Mouse (Mus musculus) heart, embryonic 10.5 days (tissue): ENCODE results near the gene Pip5kl1. TPM values are rescaled to one million over a fixed set of nuclear protein-coding genes. Genes with fewer than 3 reads are reported as not detected.

Experiments used
- DNase-seq: peaks from one replicate; pipeline ENCODE4 v3.0.0-alpha.2; 2017; ENCODE audit warnings: low spot score
- H3K27ac ChIP-seq: fragments of 300-500 bp; sonication (generic); 2 replicates; pipeline ENCODE4 v1.5.1; 2016; ENCODE audit warnings: mild to moderate bottlenecking
- H3K27me3 ChIP-seq: fragments of 300-500 bp; sonication (generic); 2 replicates; pipeline ENCODE4 v1.6.1; 2016; ENCODE audit warnings: mild to moderate bottlenecking; ENCODE audit not compliant: poor library complexity, insufficient read depth, severe bottlenecking
- H3K36me3 ChIP-seq: fragments of 300-500 bp; sonication (generic); 2 replicates; pipeline ENCODE4 v1.6.1; 2016; ENCODE audit warnings: mild to moderate bottlenecking, moderate library complexity
- H3K4me1 ChIP-seq: fragments of 300-500 bp; sonication (generic); 2 replicates; pipeline ENCODE4 v1.6.1; 2016; ENCODE audit warnings: mild to moderate bottlenecking
- H3K4me3 ChIP-seq: fragments of 300-500 bp; sonication (generic); 2 replicates; pipeline ENCODE4 v1.5.1; 2016; ENCODE audit warnings: mild to moderate bottlenecking, moderate library complexity
- H3K9me3 ChIP-seq: fragments of 300-500 bp; sonication (generic); 2 replicates; pipeline ENCODE4 v1.6.1; 2016; ENCODE audit warnings: mild to moderate bottlenecking, moderate library complexity
- WGBS: fragments of 180-500 bp; shearing (Covaris S2); methylation state at CpG from one replicate; pipeline ENCODE4 v1.1.7; 2016; 5-methylcytosine and 5-hydroxymethylcytosine counted together
- polyA plus RNA-seq: library from polyadenylated mRNA; unstranded; fragments of >200 nt; fragmentation: Nextera tagmentation; extraction: Ambion mirVana; gene quantifications from 2 replicates; pipeline ENCODE4 v1.2.1, GENCODE M21; 2016

Gene Pip5kl1
- polyA plus RNA-seq, 1 experiment from 2014 or later = 1.1 TPM

- Histone ChIP-seq H3K27ac (peak overlapping the region; percentile 89), H3K36me3 (0 out of 2 replicates have a peak, but pooled peaks cover 2% of the 10 kb centered on the region), H3K27me3 (no peaks in the 10 kb centered on the region), H3K4me1 (peaks cover 68% of the 10 kb centered on the region), H3K4me3 (peak overlapping the region; percentile 88), H3K9me3 (no peaks in the 10 kb centered on the region)
- 80% methylated on average over 5 of the region's 5 CpGs for WGBS
- DNase-seq = no peak
Measured at GRCm38 (mm10) chr2:32537941-32538340, 36.7 kb upstream of the Pip5kl1 start.

GRCm38 (mm10) chr2:32538461-32538860 is 36.1 kb upstream of the Pip5kl1 start:
- Histone ChIP-seq H3K36me3 (0 out of 2 replicates have a peak, but pooled peaks cover 2% of the 10 kb centered on the region), H3K9me3 (no peaks in the 10 kb centered on the region), H3K4me1 (peaks cover 64% of the 10 kb centered on the region), H3K27ac (peak overlapping the region; percentile 89; the same call in 1 of the 2 replicates), H3K4me3 (no peak overlapping the region), H3K27me3 (no peaks in the 10 kb centered on the region)
- WGBS = 67% methylated on average over 4 of the region's 4 CpGs
- DNase-seq = no peak

- peaks cover 55% of the 10 kb centered on the region for H3K4me1 ChIP-seq
- WGBS = 76% methylated on average over 14 of the region's 14 CpGs
- H3K4me3 ChIP-seq = no peak overlapping the region
- H3K9me3 ChIP-seq = no peaks in the 10 kb centered on the region
- peak overlapping the region; percentile 31; the same call in 1 of the 2 replicates for H3K27ac ChIP-seq
- no peaks in the 10 kb centered on the region for H3K27me3 ChIP-seq
- 0 out of 2 replicates have a peak, but pooled peaks cover 2% of the 10 kb centered on the region for H3K36me3 ChIP-seq
- no peak for DNase-seq
Measured at GRCm38 (mm10) chr2:32539452-32539981, 35.1 kb upstream of the Pip5kl1 start.

GRCm38 (mm10) chr2:32541333-32541908 is 33.2 kb upstream of the Pip5kl1 start:
- WGBS = 95% methylated on average over 2 of the region's 2 CpGs
- Histone ChIP-seq H3K27ac (no peak overlapping the region), H3K36me3 (0 out of 2 replicates have a peak, but pooled peaks cover 5% of the 10 kb centered on the region), H3K9me3 (no peaks in the 10 kb centered on the region), H3K4me1 (peaks cover 48% of the 10 kb centered on the region), H3K4me3 (no peak overlapping the region), H3K27me3 (no peaks in the 10 kb centered on the region)
- DNase-seq = no peak

GRCm38 (mm10) chr2:32541986-32542573 is 32.5 kb upstream of the Pip5kl1 start:
- no peak for DNase-seq
- peaks cover 45% of the 10 kb centered on the region for H3K4me1 ChIP-seq
- no peak overlapping the region for H3K4me3 ChIP-seq
- H3K27ac ChIP-seq = no peak overlapping the region
- no peaks in the 10 kb centered on the region for H3K9me3 ChIP-seq
- H3K27me3 ChIP-seq = no peaks in the 10 kb centered on the region
- 84% methylated on average over 4 of the region's 4 CpGs for WGBS
- H3K36me3 ChIP-seq = 0 out of 2 replicates have a peak, but pooled peaks cover 5% of the 10 kb centered on the region

- no peak for DNase-seq
- no peaks in the 10 kb centered on the region for H3K27me3 ChIP-seq
- no peaks in the 10 kb centered on the region for H3K9me3 ChIP-seq
- peaks cover 45% of the 10 kb centered on the region for H3K4me1 ChIP-seq
- 0 out of 2 replicates have a peak, but pooled peaks cover 5% of the 10 kb centered on the region for H3K36me3 ChIP-seq
- no peak overlapping the region for H3K27ac ChIP-seq
- WGBS = 82% methylated on average over 3 of the region's 3 CpGs
- no peak overlapping the region for H3K4me3 ChIP-seq
Measured at GRCm38 (mm10) chr2:32543031-32543449, 31.6 kb upstream of the Pip5kl1 start.

- 100% methylated on average over 1 of the region's 1 CpGs for WGBS
Measured at GRCm38 (mm10) chr2:32546951-32547350, 27.6 kb upstream of the Pip5kl1 start.

GRCm38 (mm10) chr2:32547380-32547779 is 27.2 kb upstream of the Pip5kl1 start:
- no peaks in the 10 kb centered on the region for H3K27me3 ChIP-seq
- peaks cover 48% of the 10 kb centered on the region for H3K4me1 ChIP-seq
- H3K4me3 ChIP-seq = no peak overlapping the region
- DNase-seq = no peak
- H3K9me3 ChIP-seq = no peaks in the 10 kb centered on the region
- 0 out of 2 replicates have a peak, but pooled peaks cover 3% of the 10 kb centered on the region for H3K36me3 ChIP-seq
- 0 out of 2 replicates have a peak overlapping the region, but pooled peaks have one; percentile 6 for H3K27ac ChIP-seq
- 82% methylated on average over 5 of the region's 5 CpGs for WGBS

More at GRCm38 (mm10) chr2:32546951-32547350, 27.6 kb upstream of the Pip5kl1 start:
- Histone ChIP-seq H3K27me3 (no peaks in the 10 kb centered on the region), H3K4me3 (no peak overlapping the region), H3K9me3 (no peaks in the 10 kb centered on the region), H3K27ac (0 out of 2 replicates have a peak overlapping the region, but pooled peaks have one; percentile 6), H3K4me1 (peaks cover 46% of the 10 kb centered on the region), H3K36me3 (0 out of 2 replicates have a peak, but pooled peaks cover 3% of the 10 kb centered on the region)
- DNase-seq = no peak

GRCm38 (mm10) chr2:32547964-32548739 is 26.4 kb upstream of the Pip5kl1 start:
- no peaks in the 10 kb centered on the region for H3K9me3 ChIP-seq
- no peak for DNase-seq
- no peak overlapping the region for H3K27ac ChIP-seq
- H3K4me3 ChIP-seq = no peak overlapping the region
- 0 out of 2 replicates have a peak, but pooled peaks cover 3% of the 10 kb centered on the region for H3K36me3 ChIP-seq
- H3K4me1 ChIP-seq = peaks cover 48% of the 10 kb centered on the region
- H3K27me3 ChIP-seq = no peaks in the 10 kb centered on the region
- WGBS = 82% methylated on average over 7 of the region's 7 CpGs

GRCm38 (mm10) chr2:32549171-32549570 is 25.4 kb upstream of the Pip5kl1 start:
- Histone ChIP-seq H3K4me1 (peaks cover 57% of the 10 kb centered on the region), H3K36me3 (0 out of 2 replicates have a peak, but pooled peaks cover 3% of the 10 kb centered on the region), H3K27ac (no peak overlapping the region), H3K27me3 (no peaks in the 10 kb centered on the region), H3K4me3 (no peak overlapping the region), H3K9me3 (no peaks in the 10 kb centered on the region)
- 84% methylated on average over 9 of the region's 9 CpGs for WGBS
- DNase-seq = no peak

- Histone ChIP-seq H3K9me3 (no peaks in the 10 kb centered on the region), H3K36me3 (0 out of 2 replicates have a peak, but pooled peaks cover 3% of the 10 kb centered on the region), H3K27ac (peak overlapping the region; percentile 18; the same call in 1 of the 2 replicates), H3K27me3 (no peaks in the 10 kb centered on the region), H3K4me1 (peaks cover 57% of the 10 kb centered on the region), H3K4me3 (no peak overlapping the region)
- DNase-seq = no peak
- WGBS = 74% methylated on average over 6 of the region's 6 CpGs
Measured at GRCm38 (mm10) chr2:32549764-32550163, 24.8 kb upstream of the Pip5kl1 start.

GRCm38 (mm10) chr2:32551236-32551635 is 23.4 kb upstream of the Pip5kl1 start:
- no peak for DNase-seq
- Histone ChIP-seq H3K9me3 (no peaks in the 10 kb centered on the region), H3K4me3 (no peak overlapping the region), H3K27ac (no peak overlapping the region), H3K4me1 (peaks cover 66% of the 10 kb centered on the region), H3K27me3 (no peaks in the 10 kb centered on the region), H3K36me3 (no peaks in the 10 kb centered on the region)
- 83% methylated on average over 5 of the region's 5 CpGs for WGBS
